Mouse (Mus musculus): ENCODE measurements at regions not wholly inside any gene's neighbourhood (a gene's known extent, or its start where the extent isn't known, plus 50 kb on each side); places are given as distances from the start of the nearest gene placed in this dataset.

DNA sequence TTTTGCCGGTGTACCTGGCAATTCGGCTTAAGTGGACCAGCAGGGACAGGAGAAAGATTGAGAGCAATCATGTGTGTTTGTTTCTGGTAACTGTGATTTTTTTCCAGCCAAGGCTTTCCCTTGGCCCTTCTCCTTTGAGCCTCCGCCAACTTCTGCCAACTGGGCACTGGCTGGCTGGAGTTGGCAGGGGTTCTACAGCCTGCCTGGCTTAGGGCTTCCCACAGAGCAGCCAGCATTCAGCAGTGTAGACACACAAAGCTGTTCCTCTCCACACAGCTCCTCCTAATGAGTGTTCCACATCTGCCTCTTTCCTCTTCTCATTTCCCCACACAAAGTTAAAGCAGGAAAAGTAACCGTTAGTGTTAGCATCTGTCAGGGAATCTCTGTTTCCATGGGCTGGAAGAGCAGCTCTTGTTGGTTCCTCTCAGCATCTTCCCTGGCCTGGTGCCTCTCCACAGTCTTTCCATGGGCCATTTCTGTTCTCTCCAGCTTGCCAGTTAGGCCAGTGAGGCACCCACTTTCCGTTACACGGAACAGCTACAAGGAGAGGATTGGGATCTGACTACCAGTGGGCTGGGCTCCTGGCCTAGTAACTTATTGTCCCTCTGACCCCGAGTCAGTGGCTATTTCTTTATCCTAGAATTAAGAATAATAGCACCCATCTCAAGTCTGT lies 68.0 kb upstream of the Rbm24 start:
- DNase-seq (ENCODE audit: low read depth, low spot score) = no peak

DNA sequence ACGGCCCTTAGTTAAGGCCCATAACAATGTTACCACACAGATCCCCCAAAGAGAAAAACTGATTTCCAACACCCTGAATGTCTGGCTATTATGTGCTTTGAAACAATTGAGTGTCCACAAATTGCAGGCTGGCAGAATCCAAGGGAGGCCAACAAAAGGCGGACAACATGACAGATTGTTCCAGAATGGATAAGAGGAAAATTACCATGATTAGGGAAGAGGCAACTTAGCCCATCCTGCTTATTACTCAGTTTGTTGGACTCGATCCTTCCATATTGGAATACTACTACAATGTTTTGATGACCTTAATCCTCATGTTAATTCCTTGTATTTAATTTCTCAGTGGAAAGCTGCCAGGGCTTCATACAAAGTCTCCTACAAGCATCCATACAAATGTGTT lies 62.9 kb upstream of the Rbm24 start:
- DNase-seq (ENCODE audit: low read depth, low spot score) = no peak

DNA sequence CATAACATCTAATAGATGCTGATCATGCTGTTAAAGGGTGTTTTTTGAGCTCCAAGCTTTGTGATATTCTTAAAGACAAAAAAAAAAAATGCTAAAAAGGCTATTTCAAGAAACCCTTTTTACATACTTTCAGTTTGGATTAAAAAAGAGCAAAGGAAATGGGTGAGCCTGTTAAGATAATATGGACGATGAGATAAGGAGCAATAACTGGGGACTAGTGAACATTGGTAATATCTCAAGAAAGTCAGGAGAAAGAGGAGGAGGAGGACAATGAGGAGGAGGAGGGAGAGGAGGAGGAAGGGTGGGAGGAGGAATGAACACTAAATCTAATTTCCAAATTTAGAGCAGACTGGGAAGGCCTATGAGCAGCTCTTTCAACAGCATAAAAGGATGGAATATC lies 62.3 kb upstream of the Rbm24 start:
- DNase-seq (ENCODE audit: low read depth, low spot score) = no peak

DNA sequence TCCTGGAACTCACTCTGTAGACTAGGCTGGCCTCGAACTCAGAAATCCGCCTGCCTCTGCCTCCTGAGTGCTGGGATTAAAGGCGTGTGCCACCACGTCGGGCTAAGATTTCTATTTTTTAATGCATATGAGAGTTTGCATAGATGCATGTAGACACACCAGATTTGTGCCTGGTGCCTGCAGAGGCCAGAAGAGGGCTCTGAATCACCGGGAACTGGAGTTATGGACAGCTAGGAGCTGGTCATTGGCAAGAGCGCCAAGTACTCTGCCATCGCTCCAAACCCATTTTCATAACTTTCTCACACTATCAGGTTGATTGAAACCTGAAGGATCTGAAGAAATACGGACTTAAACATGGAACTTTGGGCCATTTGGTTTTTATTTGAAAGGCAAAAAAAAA lies 61.2 kb upstream of the Rbm24 start:
- DNase-seq (ENCODE audit: low read depth, low spot score) = no peak

DNA sequence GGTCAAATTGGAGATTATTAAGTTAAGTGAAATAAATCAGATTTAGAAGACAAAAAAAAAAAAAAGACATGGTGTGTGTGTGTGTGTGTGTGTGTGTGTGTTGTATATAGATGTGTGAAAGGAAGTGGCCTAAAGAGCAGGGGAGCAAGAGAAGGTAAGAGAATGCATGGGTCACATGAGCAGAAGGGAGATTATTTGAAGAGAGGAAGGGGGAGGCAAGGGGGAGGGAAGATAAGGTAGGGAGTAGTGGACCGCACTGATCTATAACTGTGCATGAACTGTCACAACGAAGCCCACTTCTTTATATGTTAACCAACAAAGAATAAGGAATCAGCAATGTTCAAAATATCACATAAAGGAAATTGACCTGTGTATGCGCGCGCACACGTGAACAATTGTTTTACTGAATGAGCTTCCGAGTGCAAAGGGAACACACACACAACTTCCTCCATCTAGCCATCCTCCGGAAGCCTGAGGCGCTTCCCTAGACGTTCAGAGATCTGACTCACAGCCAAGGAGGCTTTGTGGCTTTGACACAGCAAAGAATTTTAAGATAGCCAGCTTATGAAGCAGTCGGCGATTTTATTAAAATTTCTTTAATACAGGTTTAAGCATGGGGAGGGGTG lies 57.6 kb upstream of the Rbm24 start:
- no peak for DNase-seq (ENCODE audit: low read depth, low spot score)

DNA sequence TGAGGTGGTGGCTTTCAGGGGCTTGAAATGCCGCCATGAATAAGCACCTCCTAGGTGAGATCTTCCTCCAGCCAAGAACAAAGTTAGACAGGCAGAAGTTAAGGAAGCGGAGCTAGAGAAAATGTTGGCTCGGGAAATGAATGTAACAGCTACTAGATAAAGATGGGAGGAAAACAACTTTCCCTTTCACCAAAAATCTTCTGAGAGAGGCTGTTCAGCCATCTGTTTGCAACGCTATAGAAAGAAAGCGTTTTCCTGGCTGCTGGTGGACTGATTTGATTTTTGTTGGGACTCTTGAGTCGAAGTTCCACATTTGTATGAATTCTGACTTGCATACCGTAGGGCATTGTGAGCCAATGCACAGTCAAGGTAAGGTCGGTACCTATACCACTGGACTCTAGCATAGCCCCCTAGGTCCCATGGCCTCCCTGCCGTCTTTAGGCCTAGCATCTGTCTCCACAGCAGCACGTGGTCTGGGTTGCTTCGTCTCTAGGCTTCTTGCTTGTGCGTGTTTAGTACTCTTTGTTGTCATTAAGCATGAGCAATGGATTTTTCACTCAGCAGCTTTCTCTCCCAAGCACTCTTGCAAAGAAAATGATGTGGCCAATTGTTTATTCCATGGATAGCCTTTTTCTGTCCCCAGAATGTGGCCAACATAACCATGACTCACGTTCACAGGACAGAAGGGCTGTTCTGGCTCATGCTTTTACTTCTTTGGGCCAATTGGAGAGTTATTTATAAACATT lies 54.6 kb upstream of the Rbm24 start:
- DNase-seq (ENCODE audit: low read depth, low spot score) = no peak

DNA sequence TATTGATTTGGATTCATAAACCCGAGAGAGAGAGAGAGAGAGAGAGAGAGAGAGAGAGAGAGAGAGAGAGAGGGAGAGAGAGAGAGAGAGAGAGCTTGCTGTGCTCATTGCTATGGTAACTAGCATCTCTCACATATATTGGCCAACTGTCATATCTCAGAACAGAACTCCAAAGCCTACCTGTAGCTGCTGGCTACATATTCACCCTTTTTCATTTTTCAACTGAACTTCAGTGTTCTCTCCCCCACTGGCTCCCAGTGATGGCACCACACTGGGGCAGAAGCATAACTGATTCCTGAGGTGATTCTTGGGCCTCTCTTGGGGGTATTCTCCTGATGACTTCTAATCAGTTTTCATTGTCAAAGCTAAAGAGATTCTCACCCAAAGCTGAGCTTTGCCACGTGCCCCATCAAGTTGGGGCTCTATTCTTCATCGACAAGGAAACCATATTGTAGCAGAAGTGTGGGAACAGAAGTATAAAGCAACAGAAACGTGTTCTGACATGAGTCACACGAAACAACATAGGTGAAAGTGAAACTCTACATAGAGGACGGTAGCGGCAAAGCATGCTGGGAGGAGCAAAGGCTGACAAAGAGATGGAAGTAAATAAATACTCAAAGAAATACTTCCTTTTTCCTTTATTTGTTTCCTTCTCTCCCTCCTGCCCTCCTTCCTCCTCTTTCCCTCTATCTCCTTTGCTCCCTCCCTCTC lies 53.9 kb upstream of the Rbm24 start:
- DNase-seq (ENCODE audit: low read depth, low spot score) = no peak

DNA sequence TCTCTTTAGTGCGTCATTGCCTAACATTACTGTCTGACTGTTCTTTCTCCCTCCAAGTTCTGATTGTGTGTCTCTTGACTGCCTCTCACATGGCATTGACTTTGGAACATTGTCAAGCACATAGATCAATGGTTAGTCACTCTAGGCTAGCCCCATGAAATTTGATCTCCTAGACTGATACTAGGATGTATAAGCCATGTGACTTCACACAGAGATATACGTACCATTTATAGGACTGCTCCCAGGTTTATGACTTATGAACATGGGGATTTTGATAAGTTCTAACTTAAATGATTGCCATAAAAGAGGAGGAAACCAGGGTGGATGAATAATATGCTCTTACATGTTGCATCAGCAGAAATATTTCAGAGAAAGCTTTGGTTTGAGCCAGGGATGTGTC lies 52.9 kb upstream of the Rbm24 start:
- peak; percentile 23 for DNase-seq (ENCODE audit: low read depth, low spot score)

Data from 3T3-L1 (cell line).